Mouse (Mus musculus): ENCODE measurements around the gene Sgf29. TPM values are rescaled to one million over a fixed set of nuclear protein-coding genes. Genes with fewer than 3 reads are reported as not detected.

The Sgf29 gene
- polyA plus RNA-seq, 1 experiment from 2014 or later = 43.4 TPM

- no peaks in the 10 kb centered on the region for H3K36me3 ChIP-seq
- no peaks in the 10 kb centered on the region for H3K9me3 ChIP-seq
- H3K27ac ChIP-seq = no peak overlapping the region
- H3K4me3 ChIP-seq = no peak overlapping the region
- H3K4me2 ChIP-seq = no peak overlapping the region
- ATAC-seq (ENCODE audit: insufficient number of reproducible peaks, low FRiP score, low TSS enrichment, low read depth) = no peak
- no peak overlapping the region for H3K9ac ChIP-seq
- 77% methylated on average over 3 of the region's 3 CpGs for WGBS
- H3K4me1 ChIP-seq = peaks cover 2% of the 10 kb centered on the region; the same call in 1 of the 2 replicates
- no peaks in the 10 kb centered on the region for H3K27me3 ChIP-seq
These were observed 4.8 kb upstream of the Sgf29 start for GRCm38 (mm10) chr7:126644345-126644744.

- H3K4me2 ChIP-seq = no peak overlapping the region
- H3K4me1 ChIP-seq = peaks cover 5% of the 10 kb centered on the region; the same call in 1 of the 2 replicates
- no peaks in the 10 kb centered on the region for H3K9me3 ChIP-seq
- no peak overlapping the region for H3K27ac ChIP-seq
- ATAC-seq (ENCODE audit: insufficient number of reproducible peaks, low FRiP score, low TSS enrichment, low read depth) = no peak
- H3K4me3 ChIP-seq = no peak overlapping the region
- no peaks in the 10 kb centered on the region for H3K36me3 ChIP-seq
- no peaks in the 10 kb centered on the region for H3K27me3 ChIP-seq
- no peak overlapping the region for H3K9ac ChIP-seq
These were observed 4.2 kb upstream of the Sgf29 start for GRCm38 (mm10) chr7:126644914-126645313.

GRCm38 (mm10) chr7:126645708-126646107, 3.4 kb upstream of the Sgf29 start:
- no peaks in the 10 kb centered on the region for H3K9me3 ChIP-seq
- H3K4me3 ChIP-seq = no peak overlapping the region
- H3K4me1 ChIP-seq = peaks cover 8% of the 10 kb centered on the region
- no peaks in the 10 kb centered on the region for H3K36me3 ChIP-seq
- no peak overlapping the region for H3K4me2 ChIP-seq
- WGBS = 43% methylated on average over 5 of the region's 5 CpGs
- ATAC-seq (ENCODE audit: insufficient number of reproducible peaks, low FRiP score, low TSS enrichment, low read depth) = no peak
- H3K9ac ChIP-seq = no peak overlapping the region
- no peaks in the 10 kb centered on the region for H3K27me3 ChIP-seq
- no peak overlapping the region for H3K27ac ChIP-seq

GRCm38 (mm10) chr7:126648486-126648885, 623 bp upstream of the Sgf29 start:
- H3K4me3 ChIP-seq = peak overlapping the region; percentile 74; the same call in 1 of the 2 replicates
- no peak overlapping the region for H3K27ac ChIP-seq
- 79% methylated on average over 4 of the region's 4 CpGs for WGBS
- H3K9me3 ChIP-seq = no peaks in the 10 kb centered on the region
- H3K4me1 ChIP-seq = peaks cover 8% of the 10 kb centered on the region
- no peaks in the 10 kb centered on the region for H3K36me3 ChIP-seq
- peak overlapping the region; percentile 77; the same call in 1 of the 2 replicates for H3K4me2 ChIP-seq
- no peaks in the 10 kb centered on the region for H3K27me3 ChIP-seq
- no peak overlapping the region for H3K9ac ChIP-seq
- no peak for ATAC-seq (ENCODE audit: insufficient number of reproducible peaks, low FRiP score, low TSS enrichment, low read depth)

GRCm38 (mm10) chr7:126650852-126651251, 1.7 kb downstream of the Sgf29 start:
- no peak for ATAC-seq (ENCODE audit: insufficient number of reproducible peaks, low FRiP score, low TSS enrichment, low read depth)
- H3K36me3 ChIP-seq = no peaks in the 10 kb centered on the region
- 59% methylated on average over 2 of the region's 2 CpGs for WGBS

GRCm38 (mm10) chr7:126653991-126654390, 4.9 kb downstream of the Sgf29 start:
- H3K4me1 ChIP-seq = peaks cover 6% of the 10 kb centered on the region
- 72% methylated on average over 2 of the region's 2 CpGs for WGBS

More at GRCm38 (mm10) chr7:126650852-126651251, 1.7 kb downstream of the Sgf29 start:
- Histone ChIP-seq H3K27ac (no peak overlapping the region), H3K27me3 (no peaks in the 10 kb centered on the region), H3K4me2 (no peak overlapping the region), H3K9ac (no peak overlapping the region), H3K4me3 (no peak overlapping the region), H3K9me3 (no peaks in the 10 kb centered on the region), H3K4me1 (peaks cover 8% of the 10 kb centered on the region)

GRCm38 (mm10) chr7:126655695-126656094, 6.6 kb downstream of the Sgf29 start:
- no peaks in the 10 kb centered on the region for H3K9me3 ChIP-seq
- no peaks in the 10 kb centered on the region for H3K4me1 ChIP-seq
- no peak overlapping the region for H3K4me3 ChIP-seq
- H3K27ac ChIP-seq = no peak overlapping the region
- no peak overlapping the region for H3K4me2 ChIP-seq
- no peaks in the 10 kb centered on the region for H3K27me3 ChIP-seq
- H3K36me3 ChIP-seq = no peaks in the 10 kb centered on the region
- 93% methylated on average over 3 of the region's 3 CpGs for WGBS
- H3K9ac ChIP-seq = no peak overlapping the region
- ATAC-seq (ENCODE audit: insufficient number of reproducible peaks, low FRiP score, low TSS enrichment, low read depth) = no peak

More at GRCm38 (mm10) chr7:126653991-126654390, 4.9 kb downstream of the Sgf29 start:
- Histone ChIP-seq H3K9ac (no peak overlapping the region), H3K4me3 (no peak overlapping the region), H3K4me2 (no peak overlapping the region), H3K36me3 (no peaks in the 10 kb centered on the region), H3K27me3 (no peaks in the 10 kb centered on the region), H3K9me3 (no peaks in the 10 kb centered on the region), H3K27ac (no peak overlapping the region)
- ATAC-seq (ENCODE audit: insufficient number of reproducible peaks, low FRiP score, low TSS enrichment, low read depth) = no peak

- no peak for ATAC-seq (ENCODE audit: insufficient number of reproducible peaks, low FRiP score, low TSS enrichment, low read depth)
- H3K4me1 ChIP-seq = no peaks in the 10 kb centered on the region
- H3K36me3 ChIP-seq = peaks cover 3% of the 10 kb centered on the region; the same call in 1 of the 2 replicates
- H3K9me3 ChIP-seq = no peaks in the 10 kb centered on the region
- H3K9ac ChIP-seq = no peak overlapping the region
- no peaks in the 10 kb centered on the region for H3K27me3 ChIP-seq
- H3K4me2 ChIP-seq = no peak overlapping the region
- 82% methylated on average over 1 of the region's 1 CpGs for WGBS
- H3K4me3 ChIP-seq = no peak overlapping the region
- H3K27ac ChIP-seq = no peak overlapping the region
These were observed 8.4 kb downstream of the Sgf29 start for GRCm38 (mm10) chr7:126657522-126657921.

GRCm38 (mm10) chr7:126659771-126660170, 10.7 kb downstream of the Sgf29 start:
- WGBS = 75% methylated on average over 3 of the region's 3 CpGs

GRCm38 (mm10) chr7:126663646-126664045, 14.5 kb downstream of the Sgf29 start:
- H3K4me3 ChIP-seq = no peak overlapping the region
- H3K9ac ChIP-seq = no peak overlapping the region
- no peaks in the 10 kb centered on the region for H3K27me3 ChIP-seq
- ATAC-seq (ENCODE audit: insufficient number of reproducible peaks, low FRiP score, low TSS enrichment, low read depth) = no peak
- H3K27ac ChIP-seq = no peak overlapping the region
- H3K9me3 ChIP-seq = no peaks in the 10 kb centered on the region
- WGBS = 72% methylated on average over 8 of the region's 8 CpGs
- H3K4me1 ChIP-seq = no peaks in the 10 kb centered on the region
- peaks cover 40% of the 10 kb centered on the region for H3K36me3 ChIP-seq
- H3K4me2 ChIP-seq = no peak overlapping the region

More at GRCm38 (mm10) chr7:126659771-126660170, 10.7 kb downstream of the Sgf29 start:
- H3K36me3 ChIP-seq = peaks cover 23% of the 10 kb centered on the region
- no peak for ATAC-seq (ENCODE audit: insufficient number of reproducible peaks, low FRiP score, low TSS enrichment, low read depth)
- H3K9ac ChIP-seq = no peak overlapping the region
- H3K27ac ChIP-seq = no peak overlapping the region
- no peaks in the 10 kb centered on the region for H3K27me3 ChIP-seq
- no peak overlapping the region for H3K4me2 ChIP-seq
- no peaks in the 10 kb centered on the region for H3K9me3 ChIP-seq
- H3K4me3 ChIP-seq = no peak overlapping the region
- H3K4me1 ChIP-seq = no peaks in the 10 kb centered on the region

- Histone ChIP-seq H3K27me3 (no peaks in the 10 kb centered on the region), H3K9me3 (no peaks in the 10 kb centered on the region), H3K4me1 (no peaks in the 10 kb centered on the region), H3K9ac (no peak overlapping the region), H3K4me3 (no peak overlapping the region), H3K27ac (no peak overlapping the region), H3K36me3 (peaks cover 40% of the 10 kb centered on the region), H3K4me2 (no peak overlapping the region)
- 84% methylated on average over 3 of the region's 3 CpGs for WGBS
- no peak for ATAC-seq (ENCODE audit: insufficient number of reproducible peaks, low FRiP score, low TSS enrichment, low read depth)
These were observed 16.2 kb downstream of the Sgf29 start for GRCm38 (mm10) chr7:126665269-126665668.

- Histone ChIP-seq H3K9ac (no peak overlapping the region), H3K4me3 (no peak overlapping the region), H3K4me2 (no peak overlapping the region), H3K27ac (no peak overlapping the region), H3K4me1 (no peaks in the 10 kb centered on the region), H3K27me3 (no peaks in the 10 kb centered on the region), H3K9me3 (no peaks in the 10 kb centered on the region), H3K36me3 (peaks cover 50% of the 10 kb centered on the region)
- ATAC-seq (ENCODE audit: insufficient number of reproducible peaks, low FRiP score, low TSS enrichment, low read depth) = no peak
- WGBS = 84% methylated on average over 9 of the region's 9 CpGs
These were observed 18.5 kb downstream of the Sgf29 start for GRCm38 (mm10) chr7:126667495-126668090.

Data from limb, embryonic 15.5 days (tissue).